Mouse (Mus musculus): Measurements from ENCODE around the gene Ptgir.

Ptgir gene

DNA sequence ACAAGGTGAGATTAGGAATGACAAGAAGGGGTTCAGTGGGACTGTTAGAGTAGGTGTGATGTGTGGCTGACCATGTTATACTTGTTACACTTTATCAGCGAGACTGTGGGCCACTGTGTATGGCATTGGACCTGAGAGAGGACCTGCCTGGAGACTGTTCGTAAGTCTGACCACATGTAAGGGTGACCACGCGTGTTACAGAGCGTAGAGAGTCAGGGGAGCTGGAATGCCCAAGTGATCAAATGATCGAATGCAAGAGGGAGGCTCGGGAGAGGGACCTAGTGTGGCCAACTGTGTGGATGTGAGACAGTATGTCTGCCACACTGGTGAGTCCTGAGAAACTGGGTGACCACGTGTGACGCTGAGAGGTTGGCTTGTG, 13.9 kb upstream of the Ptgir start:
- DNase-seq: no peak

DNA sequence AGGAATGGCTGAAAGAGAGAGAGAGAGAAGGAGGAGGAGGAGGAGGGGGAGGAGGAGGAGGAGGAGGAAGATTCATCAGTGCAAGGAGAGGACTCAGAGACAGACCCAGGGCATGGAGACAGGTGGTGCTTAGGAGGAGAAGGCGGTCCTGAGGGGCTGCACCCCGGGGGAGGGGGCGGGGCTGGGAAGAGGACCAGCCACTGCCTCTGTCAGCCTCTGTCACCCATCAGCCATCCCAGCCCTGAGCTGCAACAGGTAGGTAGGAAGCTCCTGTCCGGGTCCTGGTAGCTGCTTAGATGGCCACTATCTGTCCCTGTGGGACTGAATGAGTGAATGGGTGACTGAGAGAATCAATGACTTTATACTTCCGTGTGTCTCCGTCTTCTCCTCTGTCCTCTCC, 12.7 kb upstream of the Ptgir start:
- no peak for DNase-seq

DNA sequence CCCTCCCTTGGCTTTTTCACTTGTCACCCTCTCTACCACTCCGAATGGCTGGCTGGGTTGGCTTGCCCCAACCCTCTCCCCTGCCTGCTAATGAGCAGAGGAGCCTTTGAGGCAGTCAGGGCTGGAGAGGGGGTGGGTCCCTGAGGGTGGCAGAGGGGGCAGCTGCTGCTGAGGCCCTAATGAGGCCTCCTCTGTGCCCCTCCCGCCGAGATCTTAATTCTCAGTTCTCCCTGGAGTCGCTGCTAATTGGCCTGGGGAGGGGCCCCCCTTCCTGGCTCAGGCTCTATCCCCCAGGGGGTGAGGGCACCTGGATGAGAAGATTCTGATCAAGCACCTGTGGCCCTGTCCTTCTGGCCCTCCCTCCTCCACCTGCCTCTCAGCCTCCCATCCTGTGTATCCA, 12.0 kb upstream of the Ptgir start:
- no peak for DNase-seq

DNA sequence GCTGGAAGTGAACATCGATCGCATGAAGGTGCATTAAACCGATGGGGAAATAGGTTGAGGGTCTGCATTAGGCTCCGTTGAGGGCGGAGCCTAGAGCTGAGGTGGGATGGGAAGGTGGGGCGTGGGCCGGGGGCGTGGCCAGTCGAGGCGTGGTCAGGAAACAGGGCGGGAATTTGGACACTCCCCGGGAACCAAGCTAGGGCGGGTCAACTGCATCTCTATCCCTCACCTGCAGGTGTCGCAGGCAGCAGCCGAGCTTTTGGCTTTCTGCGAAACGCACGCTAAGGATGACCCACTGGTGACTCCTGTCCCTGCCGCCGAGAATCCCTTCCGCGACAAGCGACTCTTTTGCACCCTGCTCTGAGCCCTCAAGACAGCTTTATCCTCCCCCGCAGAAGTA, 11.3 kb upstream of the Ptgir start:
- DNase-seq: peak; percentile 70

DNA sequence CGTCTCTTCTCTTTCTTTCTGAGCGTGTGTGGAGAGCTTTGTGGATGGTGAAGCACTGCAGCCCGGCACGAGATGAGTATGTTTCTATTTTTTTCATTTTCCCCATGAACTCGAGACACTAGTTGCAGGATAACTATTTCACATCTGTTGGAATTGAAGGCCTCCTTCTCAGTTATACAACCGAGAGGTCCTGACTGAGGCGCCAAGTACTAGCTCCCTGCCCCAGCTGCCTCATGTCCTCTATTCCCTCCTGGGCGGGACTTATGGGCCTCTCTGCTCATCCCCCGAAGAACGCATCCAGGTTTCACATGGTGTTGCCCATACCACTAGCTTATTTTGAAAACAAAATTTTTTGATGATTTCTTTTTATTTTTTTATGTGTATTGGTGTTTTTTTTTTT, 10.8 kb upstream of the Ptgir start:
- no peak for DNase-seq

DNA sequence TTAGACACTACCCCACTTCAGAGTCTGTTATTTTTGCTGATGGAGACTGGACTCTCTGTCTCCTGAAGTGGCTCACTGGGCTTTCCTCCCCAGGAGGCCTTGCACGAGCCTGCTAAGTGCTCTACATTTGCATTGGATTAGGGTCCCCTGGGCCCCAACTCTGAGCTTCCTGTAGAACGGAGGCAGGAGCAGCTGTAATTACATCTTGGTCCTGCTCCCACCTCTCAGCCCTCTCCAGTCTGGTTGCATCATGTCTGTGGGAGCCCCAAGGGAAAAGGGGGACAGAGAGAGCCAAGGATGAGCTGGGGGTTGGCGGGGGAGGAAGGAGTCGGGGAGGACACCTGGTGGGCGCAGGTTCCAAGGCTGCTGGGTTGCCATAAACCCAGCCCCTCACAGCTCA, 5.8 kb upstream of the Ptgir start:
- DNase-seq: no peak

DNA sequence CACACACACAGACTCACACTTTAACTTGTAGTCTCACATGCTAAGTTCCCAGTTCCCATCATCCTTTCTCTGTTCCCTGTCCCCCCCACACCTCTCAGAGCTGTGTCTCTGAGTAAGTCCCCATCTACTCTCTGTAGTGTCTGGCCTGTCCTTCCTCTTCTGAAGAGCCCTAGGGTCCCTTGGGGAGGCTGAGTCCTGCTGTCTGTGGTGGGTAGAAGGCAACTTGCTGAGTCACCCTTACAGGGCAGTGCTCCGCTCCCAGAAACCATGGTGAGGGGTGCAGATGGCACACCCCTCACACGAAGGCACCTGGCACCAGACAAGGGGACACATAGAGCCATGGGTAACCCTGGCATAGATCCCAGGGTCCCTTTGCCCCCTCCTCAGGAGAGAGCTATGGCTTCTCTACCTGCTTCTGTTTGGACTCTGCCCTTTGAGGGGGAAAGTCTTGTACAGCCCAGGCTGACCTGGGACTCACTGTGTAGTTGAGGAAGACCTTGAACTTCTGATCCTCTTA, 2.8 kb upstream of the Ptgir start:
- DNase-seq: no peak

DNA sequence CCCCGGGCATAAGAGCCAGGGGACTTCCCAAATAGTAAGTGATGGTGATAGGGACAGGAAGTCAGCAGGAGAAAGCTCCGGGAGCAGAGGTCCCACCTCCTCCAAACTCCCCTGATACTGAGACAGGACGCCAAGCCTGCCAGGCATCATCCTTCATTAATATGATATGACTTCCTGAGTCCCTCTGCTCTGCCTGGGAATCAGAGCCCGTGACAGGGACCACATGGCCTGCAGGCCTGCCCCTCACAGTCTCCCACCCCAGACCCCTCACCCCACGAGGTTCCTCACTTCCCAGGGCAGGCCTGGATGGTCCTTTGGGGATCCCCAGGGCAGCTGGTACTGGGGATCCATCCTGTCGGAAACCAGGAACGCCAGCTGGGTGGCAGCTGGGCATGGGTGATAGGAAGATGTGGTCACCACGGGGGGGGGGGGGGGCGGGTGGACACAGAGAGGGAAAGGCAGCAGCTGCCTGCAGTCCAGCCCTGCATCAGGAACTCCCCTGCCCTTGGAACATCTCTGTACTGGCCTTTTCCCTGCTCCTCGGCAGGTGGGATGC, 2.1 kb upstream of the Ptgir start:
- no peak for DNase-seq

DNA sequence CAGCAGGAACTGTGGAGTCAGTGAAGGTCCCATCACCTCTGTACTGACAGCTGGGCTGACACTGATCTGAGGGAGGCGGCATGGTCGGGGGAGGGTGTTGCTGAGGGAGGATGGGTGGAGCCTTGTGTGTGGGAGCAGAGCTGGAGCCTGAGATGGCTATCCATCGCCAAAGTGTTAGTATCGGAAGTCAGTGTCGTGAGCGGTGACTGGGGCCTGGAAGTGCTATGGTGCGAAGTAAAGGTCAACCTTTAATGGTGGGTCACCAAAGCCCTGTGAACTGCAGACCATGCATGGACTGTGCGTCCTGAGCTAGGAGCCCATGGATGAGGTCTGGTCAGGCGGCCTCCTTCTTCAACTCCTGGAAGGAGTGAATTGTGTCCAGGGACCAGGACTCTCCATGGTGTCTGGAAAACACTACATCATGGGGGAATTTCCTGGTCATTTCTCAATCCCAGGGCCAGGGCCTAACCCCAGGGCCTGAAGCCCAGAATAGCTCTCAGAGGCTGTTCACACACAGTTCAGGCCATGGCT, 734 bp upstream of the Ptgir start:
- DNase-seq: no peak

DNA sequence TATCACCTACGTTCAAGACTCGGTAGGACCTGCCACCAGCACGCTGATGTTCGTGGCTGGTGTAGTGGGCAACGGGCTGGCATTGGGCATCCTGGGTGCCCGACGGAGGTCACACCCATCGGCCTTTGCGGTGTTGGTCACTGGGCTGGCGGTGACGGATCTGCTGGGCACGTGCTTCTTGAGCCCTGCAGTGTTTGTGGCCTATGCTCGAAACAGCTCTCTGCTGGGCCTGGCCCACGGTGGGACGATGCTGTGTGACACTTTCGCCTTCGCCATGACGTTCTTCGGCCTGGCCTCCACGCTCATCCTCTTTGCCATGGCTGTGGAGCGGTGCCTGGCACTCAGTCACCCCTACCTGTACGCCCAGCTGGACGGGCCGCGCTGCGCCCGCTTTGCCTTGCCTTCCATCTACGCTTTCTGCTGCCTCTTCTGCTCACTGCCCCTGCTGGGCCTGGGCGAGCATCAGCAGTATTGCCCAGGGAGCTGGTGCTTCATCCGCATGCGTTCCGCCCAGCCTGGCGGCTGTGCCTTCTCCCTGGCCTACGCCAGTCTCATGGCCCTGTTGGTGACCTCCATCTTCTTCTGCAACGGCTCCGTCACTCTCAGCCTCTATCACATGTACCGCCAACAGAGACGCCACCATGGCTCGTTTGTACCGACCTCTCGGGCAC, 734 bp downstream of the Ptgir start:
- DNase-seq: no peak

DNA sequence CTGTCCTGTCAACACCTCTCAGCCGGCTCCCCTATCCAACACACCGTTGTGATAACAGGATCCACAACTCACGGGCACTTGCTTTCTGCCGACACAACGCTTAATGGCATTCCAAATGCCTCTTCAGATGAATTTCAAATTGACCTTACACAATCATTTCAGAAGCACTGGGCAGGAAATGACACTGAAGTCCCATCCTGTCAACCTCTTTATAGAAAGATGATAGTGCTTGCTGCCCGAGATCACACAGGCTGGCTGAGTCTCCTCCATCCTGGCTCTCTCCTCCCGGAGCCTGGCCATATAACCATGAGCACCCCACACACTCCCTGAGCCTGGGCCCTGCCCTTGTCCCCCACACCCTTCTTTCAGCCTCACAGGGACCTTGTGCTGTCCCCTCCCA, 1.6 kb downstream of the Ptgir start:
- no peak for DNase-seq

DNA sequence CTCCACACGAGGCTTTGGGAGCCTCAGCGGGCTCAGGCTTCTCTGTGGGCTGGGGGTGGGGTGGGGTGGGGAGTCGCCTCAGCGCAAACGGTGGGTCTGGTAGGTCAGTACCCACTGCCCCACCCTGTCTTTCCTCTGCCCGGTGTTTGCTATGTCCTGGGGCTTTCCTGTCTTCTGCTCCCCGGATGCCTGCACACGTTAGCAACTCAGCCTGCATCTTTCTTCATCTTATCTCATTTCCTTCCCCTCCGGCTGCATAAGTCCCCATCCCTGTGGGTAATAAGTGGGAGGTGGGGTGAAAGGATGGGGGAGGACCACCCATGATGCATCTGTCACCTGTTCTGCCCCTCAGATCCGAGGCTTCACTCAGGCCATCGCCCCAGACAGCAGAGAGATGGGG, 2.1 kb downstream of the Ptgir start:
- DNase-seq: no peak

DNA sequence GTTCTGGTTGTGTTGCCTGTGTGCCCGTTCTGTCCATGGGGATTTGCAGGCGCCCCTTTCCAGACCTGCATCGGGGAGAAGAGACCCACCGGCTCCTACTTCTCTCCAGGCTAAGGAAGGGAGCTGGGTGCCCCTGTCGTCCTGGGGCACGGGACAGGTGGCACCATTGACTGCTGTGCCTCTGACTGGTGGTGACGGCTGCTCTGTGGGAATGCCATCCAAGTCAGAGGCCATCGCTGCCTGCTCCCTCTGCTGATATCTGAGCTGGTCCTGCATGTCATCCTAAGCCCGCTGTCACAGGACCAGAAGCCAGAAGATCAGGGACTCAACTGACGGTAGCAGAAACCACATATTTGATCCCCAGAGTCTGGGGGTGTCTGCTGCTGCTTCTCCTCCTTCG, 2.6 kb downstream of the Ptgir start:
- no peak for DNase-seq

DNA sequence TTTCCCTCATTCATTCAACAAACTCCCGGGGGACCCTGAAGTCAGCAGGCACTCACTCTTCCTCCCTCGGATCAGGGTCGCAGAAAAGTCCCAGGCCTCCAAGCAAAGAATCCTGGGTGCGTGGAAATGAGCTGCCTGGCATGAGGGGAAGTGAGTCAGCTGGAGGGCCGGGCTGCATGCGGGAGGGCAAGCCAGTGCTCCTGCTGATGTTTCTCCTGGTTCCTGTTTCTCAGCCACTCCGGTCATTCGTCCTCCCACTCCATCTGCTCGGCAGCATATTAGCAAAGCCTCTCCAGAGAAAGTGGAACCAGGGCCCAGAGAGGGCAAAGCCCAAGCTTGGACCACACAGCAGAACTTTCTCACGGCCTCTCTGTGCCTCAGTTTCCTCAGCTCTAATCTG, 3.6 kb downstream of the Ptgir start:
- DNase-seq: no peak

DNA sequence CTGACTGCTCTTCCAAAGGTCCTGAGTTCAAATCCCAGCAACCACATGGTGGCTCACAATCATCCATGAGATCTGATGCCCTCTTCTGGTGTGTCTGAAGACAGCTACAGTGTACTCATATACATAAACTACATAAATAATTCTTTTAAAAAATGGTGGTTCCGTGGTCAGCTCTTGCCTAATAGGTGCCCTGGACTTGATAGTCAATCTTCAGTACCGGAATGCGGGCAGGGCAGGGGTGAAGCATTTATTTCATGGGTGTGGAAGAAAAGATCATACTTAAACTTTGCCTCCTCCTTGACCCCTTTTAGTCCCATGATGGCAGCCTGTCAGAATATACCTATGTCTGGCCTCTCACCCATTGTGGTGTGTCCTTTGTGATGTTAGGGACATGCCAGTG, 5.6 kb downstream of the Ptgir start:
- DNase-seq: no peak

DNA sequence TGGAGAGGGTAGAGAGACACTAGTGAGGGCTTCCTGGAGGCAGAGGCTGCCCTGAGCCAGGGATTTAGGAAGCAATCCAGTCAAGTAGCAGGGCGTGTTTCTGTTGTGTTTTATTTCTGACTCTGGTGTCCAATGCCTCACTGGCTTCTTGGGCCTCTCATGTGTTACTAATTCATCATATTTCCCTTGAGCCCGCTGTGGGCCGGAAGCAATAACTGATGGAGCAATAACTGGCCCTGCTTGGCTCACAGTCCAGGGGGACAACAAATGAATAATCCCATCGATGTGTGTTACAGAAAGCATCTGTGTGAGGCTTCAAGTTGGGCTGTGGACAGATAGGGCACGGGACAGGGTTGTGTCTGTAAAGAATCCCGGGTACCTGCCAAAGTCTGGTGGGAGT, 6.1 kb downstream of the Ptgir start:
- DNase-seq: no peak

DNA sequence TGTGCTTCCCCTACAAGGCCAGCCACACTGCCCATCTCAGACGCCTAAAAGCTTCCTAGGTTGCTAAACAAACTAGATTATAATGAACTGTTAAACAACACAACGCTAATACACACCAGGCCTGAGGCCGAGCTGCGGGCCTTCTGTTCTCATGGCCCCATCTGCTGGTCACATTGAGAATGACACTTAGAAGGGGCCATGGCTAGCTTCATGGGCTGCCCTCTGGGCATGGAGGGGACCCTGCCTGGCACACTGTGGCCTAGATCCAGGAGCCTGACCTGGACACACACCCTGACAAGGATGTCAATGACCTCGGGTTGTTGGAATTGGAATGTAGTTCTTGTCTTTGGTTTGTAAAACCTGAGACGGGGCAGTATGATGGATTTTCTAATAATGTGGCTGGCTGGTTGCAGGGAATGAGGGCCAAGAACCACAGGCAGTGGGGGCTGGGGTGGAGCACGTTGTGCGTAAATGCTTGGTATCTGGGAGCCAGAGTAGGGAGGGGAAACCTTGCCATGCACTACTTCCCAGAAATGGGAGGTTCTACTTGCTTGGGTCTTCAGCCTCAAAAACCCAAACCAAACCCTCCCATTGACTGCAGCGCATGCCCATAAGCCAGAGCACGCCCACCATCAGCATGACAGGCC, 7.6 kb downstream of the Ptgir start:
- DNase-seq: peak; percentile 64 to 69

DNA sequence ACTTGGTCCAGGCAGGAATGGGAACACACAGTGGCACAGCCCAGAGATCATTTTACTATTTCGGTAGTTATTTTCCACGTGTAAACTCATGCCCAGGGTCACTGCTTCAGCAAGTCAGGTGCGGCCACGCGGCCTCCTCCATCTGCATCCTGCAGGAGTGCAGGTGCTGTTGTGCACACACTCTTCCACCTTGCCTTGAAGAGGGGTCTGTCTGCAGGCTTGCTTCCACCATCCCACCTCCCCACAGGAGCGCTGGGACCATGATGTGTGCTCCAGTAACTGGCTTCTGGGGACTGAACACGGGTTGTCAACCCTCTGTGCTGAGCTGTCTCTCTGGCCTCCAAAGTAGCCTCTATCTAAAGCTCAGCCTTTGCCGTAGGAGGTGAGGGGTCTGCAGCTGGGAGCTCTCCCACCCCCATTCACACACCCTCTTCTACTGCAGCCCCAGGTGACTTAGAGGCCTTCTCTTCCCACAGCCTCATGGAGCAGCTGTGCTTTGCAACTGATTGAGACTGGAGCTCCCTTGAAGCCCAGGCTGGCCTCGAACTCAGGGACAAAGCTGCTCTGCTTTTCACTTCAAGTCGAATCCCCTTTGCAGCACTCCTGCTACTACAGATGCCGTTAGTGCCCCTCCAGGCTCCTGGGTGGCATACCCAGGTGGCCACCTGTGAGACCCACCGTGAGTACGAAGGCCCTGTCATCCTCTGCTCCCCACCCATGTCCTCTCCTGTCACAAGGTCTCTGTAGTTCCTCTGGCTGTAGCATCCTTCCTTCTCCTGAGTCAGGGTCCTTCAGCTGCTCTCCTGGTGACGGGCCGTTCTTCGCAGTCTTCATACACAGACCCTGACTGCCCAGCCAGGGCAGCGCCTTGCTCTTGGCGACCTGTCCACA, 8.4 kb downstream of the Ptgir start:
- no peak for DNase-seq

DNA sequence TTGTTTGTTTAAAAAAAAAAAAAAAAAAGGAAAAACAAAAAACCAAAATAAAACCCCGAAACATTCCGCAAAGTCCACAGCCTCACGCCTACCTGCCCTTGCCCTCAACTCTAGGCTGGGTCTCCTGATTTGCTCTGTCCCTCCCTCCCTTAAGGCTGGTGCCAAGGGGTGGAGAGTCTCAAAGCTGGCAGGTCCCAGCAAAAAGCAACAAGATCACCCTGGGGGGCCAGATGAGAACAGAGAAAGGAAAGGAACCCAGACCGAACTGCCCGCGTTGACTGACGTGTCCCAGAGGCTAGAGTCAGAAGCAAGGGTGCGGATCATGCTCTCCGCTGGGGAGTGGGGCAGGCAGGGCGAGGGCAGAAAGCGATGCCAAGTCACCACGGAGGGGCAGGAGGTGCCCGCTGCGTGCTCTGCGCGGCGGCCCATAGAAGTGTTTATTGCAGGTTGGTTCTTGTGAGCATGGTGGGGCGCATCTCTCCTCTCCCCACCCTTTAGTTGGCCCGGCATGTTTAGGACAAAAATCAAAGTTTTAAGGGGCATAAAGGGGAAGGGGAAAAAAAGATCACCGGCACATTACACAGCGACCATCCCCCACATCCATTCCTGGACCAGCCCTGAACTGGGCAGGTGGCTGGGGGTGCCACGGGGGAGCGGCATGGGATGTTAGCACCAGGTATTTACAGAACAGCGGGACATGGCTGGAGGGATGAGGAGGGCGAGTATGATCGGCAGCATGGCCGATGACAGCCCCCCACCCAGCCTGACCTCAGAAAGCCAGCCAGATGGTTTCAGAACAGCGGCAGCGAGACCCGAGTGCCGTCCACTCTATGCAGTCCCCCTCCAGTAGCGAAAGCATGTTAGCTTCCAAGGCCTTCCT, 9.4 kb downstream of the Ptgir start:
- DNase-seq: no peak

DNA sequence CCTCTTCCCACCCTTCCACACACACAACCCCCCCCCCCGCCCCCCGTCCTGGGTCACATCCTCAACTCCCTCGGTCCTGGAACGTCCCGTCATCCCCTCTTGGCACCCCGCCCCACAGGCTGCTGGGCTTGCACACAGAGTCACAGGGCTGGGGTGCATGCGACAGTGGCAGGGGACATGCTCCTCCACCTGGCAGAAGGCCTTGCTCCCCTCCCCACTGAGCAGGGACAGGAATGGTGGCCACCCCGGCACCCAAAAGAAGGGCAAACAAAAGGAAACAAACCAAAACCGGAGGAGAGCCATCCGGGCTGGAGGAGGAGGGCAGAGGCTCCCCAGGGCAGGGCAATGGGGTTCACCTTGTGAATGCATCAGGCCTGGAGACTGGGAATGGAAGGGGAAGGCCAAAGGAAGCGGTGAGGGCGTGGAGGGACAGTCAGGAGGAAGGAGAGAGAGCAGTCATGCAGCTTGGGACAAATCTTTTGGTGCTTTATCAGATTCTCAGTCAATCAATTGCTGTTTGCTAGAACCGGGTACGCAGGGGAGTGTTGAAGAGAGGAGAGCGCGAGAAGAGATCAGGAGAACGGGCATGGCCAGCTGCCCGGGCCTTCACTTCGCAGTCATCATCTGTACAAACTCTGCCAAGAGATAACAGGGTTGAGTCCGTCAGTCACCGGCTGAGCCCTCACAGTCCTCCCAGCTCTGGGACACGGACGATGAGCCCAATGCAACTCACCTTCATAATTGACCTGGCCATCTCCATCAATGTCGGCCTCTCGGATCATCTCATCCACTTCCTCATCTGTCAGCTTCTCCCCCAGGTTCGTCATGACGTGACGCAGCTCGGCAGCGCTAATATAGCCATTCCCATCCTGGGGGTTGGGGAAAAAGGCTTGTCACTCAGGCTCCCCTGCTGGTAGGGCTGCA, 10.3 kb downstream of the Ptgir start:
- DNase-seq: no peak

DNA sequence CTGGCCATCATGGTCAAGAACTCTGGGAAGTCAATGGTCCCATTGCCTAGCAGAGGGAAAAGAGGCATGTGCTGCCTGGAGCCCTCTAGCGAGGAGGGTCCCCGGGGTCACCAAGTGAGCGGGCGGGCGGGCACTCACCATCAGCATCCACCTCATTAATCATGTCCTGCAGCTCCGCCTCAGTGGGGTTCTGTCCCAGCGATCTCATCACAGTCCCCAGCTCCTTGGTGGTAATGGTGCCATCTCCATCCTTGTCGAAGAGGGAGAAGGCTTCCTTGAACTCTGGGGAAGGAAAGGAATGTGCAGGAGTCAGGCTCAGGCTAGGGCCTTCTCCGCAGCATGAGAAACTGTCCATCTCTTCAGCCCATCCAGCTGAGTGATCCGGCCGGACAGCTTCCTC, 11.2 kb downstream of the Ptgir start:
- no peak for DNase-seq
